Mouse (Mus musculus) C2C12 (cell line): ENCODE results near the gene Ttll8.

Experiments
- CTCF ChIP-seq: IDR thresholded peaks from one replicate; pipeline ENCODE4 v1.5.1; 2011; ENCODE audit not compliant: control insufficient read depth, insufficient read depth, insufficient read length
- FOSL1 ChIP-seq: IDR thresholded peaks from one replicate; pipeline ENCODE4 v1.8.0; 2011; ENCODE audit warnings: mild to moderate bottlenecking, low read length; ENCODE audit not compliant: poor library complexity, insufficient read depth, severe bottlenecking
- MAX ChIP-seq: IDR thresholded peaks from one replicate; pipeline ENCODE4 v1.6.1; 2011; ENCODE audit warnings: mild to moderate bottlenecking, control low read depth
- MYOD1 ChIP-seq: IDR thresholded peaks from one replicate; pipeline ENCODE4 v1.6.1; 2011; ENCODE audit warnings: low read depth; ENCODE audit not compliant: control insufficient read depth, insufficient read length
- MYOG ChIP-seq: IDR thresholded peaks from one replicate; pipeline ENCODE4 v1.6.1; 2011; ENCODE audit not compliant: control insufficient read depth, insufficient read length; ENCODE audit errors: extremely low read depth
- USF1 ChIP-seq: IDR thresholded peaks from one replicate; pipeline ENCODE4 v1.6.1; 2011; ENCODE audit warnings: low read depth, mild to moderate bottlenecking, control low read depth, moderate library complexity

GRCm38 (mm10) chr15:88860781-88861180 lies 93.4 kb downstream of the Ttll8 start:
- TF ChIP-seq CTCF (no peak), MYOD1 (no peak), USF1 (no peak), MAX (no peak), MYOG (no peak), FOSL1 (no peak)
